Mouse (Mus musculus): ENCODE data around the gene Epyc. TPM values are rescaled to one million over a fixed set of nuclear protein-coding genes. Genes with fewer than 3 reads are reported as not detected.

Epyc gene
- polyA plus RNA-seq (2015; fragmentation: Nextera tagmentation; extraction: Ambion mirVana): 0.31 and 0.83 TPM in 2 replicates

- ATAC-seq (replicated peaks): no peak
- 84% methylated on average over 2 of the region's 2 CpGs for WGBS
- H3K4me1 ChIP-seq: no peaks in the 10 kb centered on the region
Measured at GRCm38 (mm10) chr10:97643768-97644167, at the start of gene Epyc. Epyc (plus strand) TSS chr10:97644068.

GRCm38 (mm10) chr10:97595680-97596079 lies 48.2 kb upstream of the Epyc start:
- no peaks in the 10 kb centered on the region for H3K9me3 ChIP-seq
- H3K36me3 ChIP-seq: no peaks in the 10 kb centered on the region
- no peak overlapping the region for H3K4me3 ChIP-seq
- no peak overlapping the region for H3K9ac ChIP-seq (replicated peaks)
- no peak for ATAC-seq (replicated peaks)
- WGBS: 90% methylated on average over 1 of the region's 1 CpGs
- H3K27ac ChIP-seq (replicated peaks): no peak overlapping the region
- no peaks in the 10 kb centered on the region for H3K27me3 ChIP-seq
- no peaks in the 10 kb centered on the region for H3K4me1 ChIP-seq
- H3K4me2 ChIP-seq (replicated peaks): no peak overlapping the region

More at GRCm38 (mm10) chr10:97643768-97644167, at the start of gene Epyc:
- Histone ChIP-seq H3K4me3 (no peak within 1 kb of the TSS), H3K36me3 (no peaks in the 10 kb centered on the region), H3K9me3 (no peaks in the 10 kb centered on the region), H3K27me3 (no peaks in the 10 kb centered on the region), H3K9ac (replicated peaks) (no peak within 1 kb of the TSS), H3K27ac (replicated peaks) (no peak within 1 kb of the TSS), H3K4me2 (replicated peaks) (no peak within 1 kb of the TSS)

DNA sequence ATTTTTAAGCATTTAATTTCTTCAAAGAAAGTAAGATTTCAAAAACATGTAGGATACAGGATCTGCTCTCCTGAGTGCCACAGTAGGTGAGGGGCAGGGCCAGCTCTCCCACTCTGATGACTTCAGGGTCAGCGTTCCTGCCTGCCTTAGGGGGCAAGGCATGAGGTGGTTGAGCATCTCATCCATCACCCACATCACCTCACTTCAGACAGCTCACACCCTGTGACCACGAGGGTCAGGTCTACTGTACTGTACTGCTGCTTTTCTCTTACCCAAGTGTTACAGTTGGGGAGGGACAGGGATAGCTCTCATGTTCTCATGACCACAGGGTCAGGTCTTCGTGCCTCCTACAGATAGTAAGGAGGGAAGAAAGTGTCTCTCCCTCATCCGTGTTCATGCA lies 42.1 kb upstream of the Epyc start:
- H3K36me3 ChIP-seq: no peaks in the 10 kb centered on the region
- H3K9ac ChIP-seq (replicated peaks): no peak overlapping the region
- H3K27ac ChIP-seq (replicated peaks): no peak overlapping the region
- H3K4me2 ChIP-seq (replicated peaks): no peak overlapping the region
- no peaks in the 10 kb centered on the region for H3K27me3 ChIP-seq
- H3K4me1 ChIP-seq: no peaks in the 10 kb centered on the region
- no peak overlapping the region for H3K4me3 ChIP-seq
- ATAC-seq (replicated peaks): no peak
- 90% methylated on average over 4 of the region's 4 CpGs for WGBS
- H3K9me3 ChIP-seq: no peaks in the 10 kb centered on the region

GRCm38 (mm10) chr10:97603256-97603655 lies 40.6 kb upstream of the Epyc start:
- Histone ChIP-seq H3K4me3 (no peak overlapping the region), H3K36me3 (no peaks in the 10 kb centered on the region), H3K27ac (replicated peaks) (no peak overlapping the region), H3K4me1 (no peaks in the 10 kb centered on the region), H3K9ac (replicated peaks) (no peak overlapping the region), H3K27me3 (no peaks in the 10 kb centered on the region), H3K4me2 (replicated peaks) (no peak overlapping the region), H3K9me3 (no peaks in the 10 kb centered on the region)
- ATAC-seq (replicated peaks): no peak

DNA sequence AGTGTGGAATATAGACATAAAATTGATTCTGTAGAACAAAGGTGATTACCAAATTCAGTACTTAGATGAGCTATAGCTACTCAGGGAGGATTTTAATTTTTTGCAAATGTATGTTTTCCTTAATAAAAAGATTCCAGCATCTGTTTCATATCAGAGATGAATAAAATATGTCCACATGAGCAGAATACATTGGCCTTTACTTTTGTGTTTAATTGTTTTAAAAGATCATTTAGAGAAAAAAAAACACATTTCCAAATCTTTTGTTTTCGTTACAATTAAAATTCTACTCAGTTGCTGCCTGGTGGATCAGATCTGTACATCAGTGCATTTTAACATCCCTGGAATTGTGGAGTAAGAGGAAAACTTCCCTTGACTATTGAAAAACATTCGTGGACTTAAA lies 37.3 kb upstream of the Epyc start, which contains the start of gene Kera:
Gene Kera (plus strand): TSS at position 301 of the 400 bp plus-strand sequence.
- ATAC-seq (replicated peaks): no peak
- Histone ChIP-seq H3K9me3 (no peaks in the 10 kb centered on the region), H3K36me3 (no peaks in the 10 kb centered on the region), H3K4me2 (replicated peaks) (no peak within 1 kb of the TSS), H3K4me3 (no peak within 1 kb of the TSS), H3K9ac (replicated peaks) (no peak within 1 kb of the TSS), H3K4me1 (no peaks in the 10 kb centered on the region), H3K27me3 (no peaks in the 10 kb centered on the region), H3K27ac (replicated peaks) (no peak within 1 kb of the TSS)
- WGBS: 81% methylated on average over 2 of the region's 2 CpGs

- Histone ChIP-seq H3K4me3 (no peak overlapping the region), H3K4me2 (replicated peaks) (no peak overlapping the region), H3K4me1 (no peaks in the 10 kb centered on the region), H3K9me3 (no peaks in the 10 kb centered on the region), H3K27ac (replicated peaks) (no peak overlapping the region), H3K36me3 (no peaks in the 10 kb centered on the region), H3K27me3 (no peaks in the 10 kb centered on the region), H3K9ac (replicated peaks) (no peak overlapping the region)
- WGBS: 89% methylated on average over 1 of the region's 1 CpGs
- ATAC-seq (replicated peaks): no peak
Measured at GRCm38 (mm10) chr10:97622328-97622727, 21.5 kb upstream of the Epyc start.

GRCm38 (mm10) chr10:97624381-97624780 lies 19.5 kb upstream of the Epyc start:
- H3K4me2 ChIP-seq (replicated peaks): no peak overlapping the region
- no peak overlapping the region for H3K27ac ChIP-seq (replicated peaks)
- no peaks in the 10 kb centered on the region for H3K36me3 ChIP-seq
- no peaks in the 10 kb centered on the region for H3K9me3 ChIP-seq
- no peaks in the 10 kb centered on the region for H3K27me3 ChIP-seq
- 70% methylated on average over 2 of the region's 2 CpGs for WGBS
- no peak overlapping the region for H3K9ac ChIP-seq (replicated peaks)
- H3K4me1 ChIP-seq: no peaks in the 10 kb centered on the region
- ATAC-seq (replicated peaks): no peak
- H3K4me3 ChIP-seq: no peak overlapping the region

- Histone ChIP-seq H3K9ac (replicated peaks) (no peak overlapping the region), H3K9me3 (no peaks in the 10 kb centered on the region), H3K27me3 (no peaks in the 10 kb centered on the region), H3K4me1 (no peaks in the 10 kb centered on the region), H3K36me3 (no peaks in the 10 kb centered on the region), H3K4me3 (no peak overlapping the region), H3K4me2 (replicated peaks) (no peak overlapping the region), H3K27ac (replicated peaks) (no peak overlapping the region)
- 77% methylated on average over 4 of the region's 4 CpGs for WGBS
- no peak for ATAC-seq (replicated peaks)
Measured at GRCm38 (mm10) chr10:97625116-97625515, 18.8 kb upstream of the Epyc start.

GRCm38 (mm10) chr10:97626543-97626942 lies 17.3 kb upstream of the Epyc start:
- WGBS: 100% methylated on average over 1 of the region's 1 CpGs
- no peaks in the 10 kb centered on the region for H3K27me3 ChIP-seq

GRCm38 (mm10) chr10:97631061-97631460 lies 12.8 kb upstream of the Epyc start:
- Histone ChIP-seq H3K36me3 (no peaks in the 10 kb centered on the region), H3K27ac (replicated peaks) (no peak overlapping the region), H3K9me3 (no peaks in the 10 kb centered on the region), H3K9ac (replicated peaks) (no peak overlapping the region), H3K4me3 (no peak overlapping the region), H3K27me3 (no peaks in the 10 kb centered on the region), H3K4me2 (replicated peaks) (no peak overlapping the region), H3K4me1 (no peaks in the 10 kb centered on the region)
- 89% methylated on average over 3 of the region's 3 CpGs for WGBS
- ATAC-seq (replicated peaks): no peak

More at GRCm38 (mm10) chr10:97626543-97626942, 17.3 kb upstream of the Epyc start:
- Histone ChIP-seq H3K4me3 (no peak overlapping the region), H3K4me2 (replicated peaks) (no peak overlapping the region), H3K9me3 (no peaks in the 10 kb centered on the region), H3K9ac (replicated peaks) (no peak overlapping the region), H3K4me1 (no peaks in the 10 kb centered on the region), H3K27ac (replicated peaks) (no peak overlapping the region), H3K36me3 (no peaks in the 10 kb centered on the region)
- ATAC-seq (replicated peaks): no peak

- Histone ChIP-seq H3K9ac (replicated peaks) (no peak overlapping the region), H3K27ac (replicated peaks) (no peak overlapping the region), H3K4me3 (no peak overlapping the region), H3K4me2 (replicated peaks) (no peak overlapping the region), H3K36me3 (no peaks in the 10 kb centered on the region), H3K9me3 (no peaks in the 10 kb centered on the region), H3K4me1 (no peaks in the 10 kb centered on the region), H3K27me3 (no peaks in the 10 kb centered on the region)
- no peak for ATAC-seq (replicated peaks)
- WGBS: 89% methylated on average over 2 of the region's 2 CpGs
Measured at GRCm38 (mm10) chr10:97641926-97642325, 1.9 kb upstream of the Epyc start.

GRCm38 (mm10) chr10:97650334-97650733 lies 6.5 kb downstream of the Epyc start:
- 87% methylated on average over 2 of the region's 2 CpGs for WGBS
- Histone ChIP-seq H3K27me3 (no peaks in the 10 kb centered on the region), H3K9me3 (no peaks in the 10 kb centered on the region), H3K4me3 (no peak overlapping the region), H3K4me1 (no peaks in the 10 kb centered on the region), H3K9ac (replicated peaks) (no peak overlapping the region), H3K27ac (replicated peaks) (no peak overlapping the region), H3K36me3 (no peaks in the 10 kb centered on the region), H3K4me2 (replicated peaks) (no peak overlapping the region)
- no peak for ATAC-seq (replicated peaks)

GRCm38 (mm10) chr10:97659489-97659888 lies 15.6 kb downstream of the Epyc start:
- no peak for ATAC-seq (replicated peaks)
- H3K4me2 ChIP-seq (replicated peaks): no peak overlapping the region
- H3K27ac ChIP-seq (replicated peaks): no peak overlapping the region
- no peaks in the 10 kb centered on the region for H3K9me3 ChIP-seq
- H3K4me1 ChIP-seq: no peaks in the 10 kb centered on the region
- H3K36me3 ChIP-seq: no peaks in the 10 kb centered on the region
- 97% methylated on average over 1 of the region's 1 CpGs for WGBS
- H3K4me3 ChIP-seq: no peak overlapping the region
- no peaks in the 10 kb centered on the region for H3K27me3 ChIP-seq
- H3K9ac ChIP-seq (replicated peaks): no peak overlapping the region
